Mouse (Mus musculus) forebrain, postnatal 0 days (tissue): ENCODE results near the gene Wfdc6a. TPM values are rescaled to one million over a fixed set of nuclear protein-coding genes. Genes with fewer than 3 reads are reported as not detected.
"Not testable (repeated sequence)": the region's sequence is repeated elsewhere in the genome, so short reads cannot be mapped to it uniquely, and the experiment has no call there.

Experiments used
- ATAC-seq: fragments of 200-750 bp; cut with Nextera tagmentation; 2 replicates; pipeline ENCODE4 v1.8.0; 2017; ENCODE audit warnings: mild to moderate bottlenecking, moderate library complexity
- DNase-seq: peaks from one replicate; pipeline ENCODE4 v3.0.0-alpha.2; 2015
- H3K27ac ChIP-seq: fragments of 300-500 bp; sonication (generic); 2 replicates; pipeline ENCODE4 v1.5.1; 2014; ENCODE audit warnings: low read depth, mild to moderate bottlenecking, antibody characterized with exemption, low read length, moderate library complexity, mixed read lengths
- H3K27me3 ChIP-seq: fragments of 300-500 bp; sonication (generic); 2 replicates; pipeline ENCODE4 v1.6.1; 2014; ENCODE audit warnings: mild to moderate bottlenecking, low read length, mixed read lengths; ENCODE audit not compliant: insufficient read depth
- H3K36me3 ChIP-seq: fragments of 300-500 bp; sonication (generic); 2 replicates; pipeline ENCODE4 v1.6.1; 2014; ENCODE audit warnings: mild to moderate bottlenecking, moderate library complexity; ENCODE audit not compliant: insufficient read depth
- H3K4me1 ChIP-seq: fragments of 300-500 bp; sonication (generic); 2 replicates; pipeline ENCODE4 v1.6.1; 2014; ENCODE audit warnings: antibody characterized with exemption; ENCODE audit not compliant: insufficient read depth
- H3K4me2 ChIP-seq: fragments of 300-500 bp; sonication (generic); 2 replicates; pipeline ENCODE4 v1.6.1; 2014; ENCODE audit warnings: low read depth, mild to moderate bottlenecking, moderate library complexity
- H3K4me3 ChIP-seq: fragments of 300-500 bp; sonication (generic); 2 replicates; pipeline ENCODE4 v1.5.1; 2014; ENCODE audit warnings: low read depth, low read length, mixed read lengths
- H3K9ac ChIP-seq: fragments of 300-500 bp; sonication (generic); 2 replicates; pipeline ENCODE4 v1.6.1; 2014; ENCODE audit warnings: mild to moderate bottlenecking
- H3K9me3 ChIP-seq: fragments of 300-500 bp; sonication (generic); 2 replicates; pipeline ENCODE4 v1.6.1; 2016; ENCODE audit warnings: low read length
- CTCF ChIP-seq: sonication (generic); IDR thresholded peaks from 2 replicates; pipeline ENCODE4 v1.5.1; 2016; ENCODE audit warnings: antibody characterized with exemption, control low read depth, low read depth
- WGBS: fragments of 180-500 bp; shearing (Covaris S2); extraction: QIAGEN DNeasy Blood & Tissue Kit; methylation state at CpG from one replicate; pipeline ENCODE4 v1.1.7; 2014; 5-methylcytosine and 5-hydroxymethylcytosine counted together
- polyA plus RNA-seq: library from polyadenylated mRNA; unstranded; fragments of >200 nt; fragmentation: Nextera tagmentation; extraction: Ambion mirVana; gene quantifications from 2 replicates; pipeline ENCODE4 v1.2.1, GENCODE M21; 2015
- total RNA-seq: library from RNA; depleted of rRNA; stranded (reverse); fragments of >200 nt; gene quantifications from 2 replicates; pipeline ENCODE4 v1.2.3, GENCODE M21; 2014

The Wfdc6a gene
- total and polyA plus RNA-seq, 2 experiments from 2014 or later = 0.33 TPM; not detected in 1

DNA sequence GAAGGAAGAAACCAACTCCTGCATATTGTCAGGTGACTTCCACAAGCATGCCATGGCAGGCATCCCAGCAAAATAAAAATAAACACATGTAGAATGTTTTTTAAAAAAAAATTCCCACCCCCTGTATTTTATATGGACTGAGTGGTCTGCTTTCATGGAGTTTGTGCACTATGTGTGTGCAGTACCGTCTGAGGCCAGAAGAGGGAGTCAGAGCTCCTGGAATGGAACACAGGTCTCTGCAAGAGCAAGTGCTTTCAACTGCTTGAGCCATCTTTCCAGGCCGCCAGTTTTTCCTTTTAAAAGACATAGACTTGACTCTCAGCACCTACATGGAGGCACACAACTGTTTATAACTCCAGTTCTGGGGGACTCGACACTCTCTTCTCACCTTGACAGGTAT lies 18.2 kb upstream of the Wfdc6a start:
- 95% methylated on average over 3 of the region's 3 CpGs for WGBS

DNA sequence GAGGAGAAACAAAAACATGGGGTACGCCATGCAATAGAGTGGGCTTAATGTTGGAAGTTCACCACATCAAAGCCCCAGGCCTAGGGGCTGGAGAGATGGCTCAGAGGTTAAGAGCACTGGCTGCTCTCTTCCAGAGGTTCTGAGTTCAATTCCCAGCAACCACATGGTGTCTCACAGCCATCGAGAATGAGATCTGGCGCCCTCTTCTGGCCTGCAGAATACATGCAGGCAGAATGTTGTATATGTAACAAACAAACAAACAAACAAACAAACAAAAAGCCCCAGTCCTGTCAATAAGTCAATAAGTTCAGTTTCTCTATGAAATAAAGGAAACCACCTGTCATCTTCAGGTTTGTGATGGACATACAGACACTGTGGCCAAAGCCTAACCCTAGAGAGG lies 14.9 kb upstream of the Wfdc6a start:
- Histone ChIP-seq H3K36me3 (no peaks in the 10 kb centered on the region), H3K27me3 (no peaks in the 10 kb centered on the region), H3K4me1 (no peaks in the 10 kb centered on the region), H3K9me3 (no peaks in the 10 kb centered on the region), H3K27ac (no peak overlapping the region), H3K4me2 (no peak overlapping the region), H3K4me3 (no peak overlapping the region), H3K9ac (no peak overlapping the region)
- ATAC-seq = no peak
- no peak for TF ChIP-seq CTCF
- DNase-seq = no peak
- 75% methylated on average over 3 of the region's 3 CpGs for WGBS

More for the DNA sequence above, 18.2 kb upstream of the Wfdc6a start:
- H3K4me2 ChIP-seq = no peak overlapping the region
- ATAC-seq (no peak), DNase-seq (no peak)
- no peak overlapping the region for H3K4me3 ChIP-seq
- no peak overlapping the region for H3K27ac ChIP-seq
- TF ChIP-seq CTCF = no peak
- H3K9me3 ChIP-seq = no peaks in the 10 kb centered on the region
- no peak overlapping the region for H3K9ac ChIP-seq
- no peaks in the 10 kb centered on the region for H3K4me1 ChIP-seq
- no peaks in the 10 kb centered on the region for H3K36me3 ChIP-seq
- H3K27me3 ChIP-seq = no peaks in the 10 kb centered on the region

DNA sequence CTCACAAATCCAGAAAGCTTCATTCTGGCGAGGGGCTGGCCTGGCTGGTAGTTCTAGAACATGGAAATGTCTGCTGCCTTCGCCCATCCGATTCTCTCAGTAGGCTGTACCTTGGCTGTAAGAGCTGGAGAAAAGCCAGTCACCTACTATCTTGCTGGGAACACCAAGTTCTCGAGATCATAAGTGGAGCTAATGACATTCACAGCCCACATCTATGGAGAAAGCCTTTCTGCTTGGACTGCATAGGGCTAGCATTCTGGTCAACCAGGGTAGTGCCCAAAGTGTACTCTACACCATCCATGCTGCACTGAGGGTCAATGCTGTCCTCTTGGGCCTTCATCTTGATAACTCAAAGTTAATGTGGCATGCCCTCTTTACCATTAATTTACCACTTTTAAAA lies 8.2 kb upstream of the Wfdc6a start, which contains the start of gene Eppin:
TSS of gene Eppin (minus strand) at position 101 of the 400 bp plus-strand sequence.
- Histone ChIP-seq H3K27ac (no peak within 1 kb of the TSS), H3K4me2 (no peak within 1 kb of the TSS), H3K4me1 (no peaks in the 10 kb centered on the region), H3K36me3 (no peaks in the 10 kb centered on the region), H3K9ac (no peak within 1 kb of the TSS), H3K9me3 (no peaks in the 10 kb centered on the region), H3K27me3 (no peaks in the 10 kb centered on the region), H3K4me3 (no peak within 1 kb of the TSS)
- 84% methylated on average over 4 of the region's 4 CpGs for WGBS
- DNase-seq (no peak), ATAC-seq (no peak)
- no peak for TF ChIP-seq CTCF

DNA sequence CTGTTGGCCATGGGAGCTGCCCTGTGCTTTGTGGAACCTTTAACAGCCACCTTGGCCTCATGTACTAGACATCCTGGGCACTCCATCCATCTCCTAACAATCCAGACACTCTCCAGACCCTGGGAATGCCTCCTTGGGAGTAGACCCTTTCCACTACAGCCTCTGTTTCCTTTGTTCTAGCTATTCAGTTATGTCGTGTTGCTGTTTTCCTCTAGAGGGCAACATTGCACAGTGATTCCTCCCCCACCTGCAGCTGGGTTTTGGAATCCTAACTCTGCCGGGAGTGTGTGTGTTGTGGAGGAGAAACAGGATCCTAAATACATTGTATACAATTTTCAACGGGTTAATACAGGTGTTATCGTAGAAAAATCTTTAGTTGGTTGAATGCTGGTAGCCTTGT lies 6.8 kb upstream of the Wfdc6a start:
- Histone ChIP-seq H3K4me1 (no peaks in the 10 kb centered on the region), H3K36me3 (no peaks in the 10 kb centered on the region), H3K27ac (no peak overlapping the region), H3K4me2 (no peak overlapping the region), H3K27me3 (no peaks in the 10 kb centered on the region), H3K9me3 (no peaks in the 10 kb centered on the region), H3K4me3 (no peak overlapping the region), H3K9ac (no peak overlapping the region)
- ATAC-seq = peak; percentile 80
- peak; percentile 92 for TF ChIP-seq CTCF
- 9% methylated on average over 4 of the region's 4 CpGs for WGBS
- peak; percentile 80 for DNase-seq

DNA sequence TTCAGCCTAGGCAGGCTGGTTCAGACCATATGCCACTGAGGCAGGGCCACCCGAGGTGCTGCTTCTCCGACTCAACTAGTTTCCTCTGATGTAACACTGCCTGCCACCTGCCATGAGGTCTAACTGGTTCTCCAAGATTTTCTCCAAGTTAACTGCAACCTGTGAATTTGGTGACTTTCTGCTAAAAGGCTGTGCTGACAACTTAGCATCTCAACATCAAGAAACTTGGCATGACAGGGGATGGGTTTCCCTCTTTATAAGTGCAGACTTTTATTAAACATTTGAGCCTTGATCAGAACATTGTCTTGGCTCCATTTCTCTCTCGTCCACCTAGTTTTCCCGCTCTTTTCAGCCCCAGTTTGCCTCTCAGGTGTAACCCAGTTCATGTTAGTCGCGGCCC lies 11.9 kb downstream of the Wfdc6a start, which contains the start of gene Spint3:
TSS of gene Spint3 (minus strand) at position 101 of the 400 bp plus-strand sequence.
- not testable (repeated sequence) for H3K9me3 ChIP-seq, DNase-seq, ATAC-seq, H3K36me3 ChIP-seq, H3K9ac ChIP-seq, H3K4me3 ChIP-seq, H3K27ac ChIP-seq, H3K4me1 ChIP-seq, H3K27me3 ChIP-seq, H3K4me2 ChIP-seq
- 88% methylated on average over 6 of the region's 6 CpGs for WGBS

DNA sequence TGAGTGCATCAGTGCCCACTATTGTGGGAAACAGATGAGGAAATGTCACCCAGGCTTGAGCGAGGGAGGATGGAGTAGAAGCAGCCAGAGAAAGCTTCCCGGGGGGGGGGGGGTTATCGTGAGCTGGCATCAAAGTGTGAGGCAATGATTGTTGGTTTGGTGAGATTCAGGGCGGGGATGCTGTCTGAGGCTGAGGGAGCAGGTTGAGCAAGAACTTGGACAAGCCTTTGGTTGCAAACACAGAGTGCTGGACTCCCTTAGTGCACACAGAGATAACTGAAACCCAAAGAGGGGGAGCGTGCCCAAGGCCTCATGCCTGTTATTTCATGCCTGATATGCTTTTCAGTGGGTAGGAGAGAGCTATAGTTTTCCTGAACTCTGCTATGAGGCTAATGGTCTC lies 17.8 kb downstream of the Wfdc6a start:
- WGBS = 97% methylated on average over 5 of the region's 5 CpGs

DNA sequence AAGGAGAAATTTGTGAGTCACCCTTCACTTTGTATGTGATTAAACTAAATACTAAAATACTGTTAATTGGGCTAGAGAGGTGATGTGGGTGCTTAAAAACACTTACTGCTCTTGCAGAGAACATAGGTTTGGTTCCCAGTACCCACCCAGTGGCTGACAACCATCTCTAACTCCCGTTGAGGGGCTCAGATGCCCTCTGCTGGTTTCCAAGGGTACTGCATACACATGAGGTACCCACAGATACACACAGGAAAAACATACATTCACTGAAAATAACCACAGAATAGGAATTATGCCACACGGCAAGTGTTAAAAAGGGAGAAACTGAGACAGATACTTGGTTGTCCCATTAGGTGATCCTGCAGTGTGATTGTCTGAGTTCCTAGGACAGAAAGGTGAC lies 18.2 kb downstream of the Wfdc6a start:
- no peak overlapping the region for H3K9ac ChIP-seq
- H3K27me3 ChIP-seq = peaks cover 6% of the 10 kb centered on the region; the same call in 1 of the 2 replicates
- peak; percentile 17; the same call in 1 of the 2 replicates for TF ChIP-seq CTCF
- H3K27ac ChIP-seq = no peak overlapping the region
- 88% methylated on average over 2 of the region's 2 CpGs for WGBS
- no peaks in the 10 kb centered on the region for H3K9me3 ChIP-seq
- DNase-seq (no peak), ATAC-seq (no peak)
- no peak overlapping the region for H3K4me2 ChIP-seq
- no peaks in the 10 kb centered on the region for H3K36me3 ChIP-seq
- H3K4me3 ChIP-seq = no peak overlapping the region
- peaks cover 7% of the 10 kb centered on the region for H3K4me1 ChIP-seq

More for the DNA sequence above, 17.8 kb downstream of the Wfdc6a start:
- no peak overlapping the region for H3K4me3 ChIP-seq
- no peak overlapping the region for H3K9ac ChIP-seq
- peaks cover 6% of the 10 kb centered on the region; the same call in 1 of the 2 replicates for H3K27me3 ChIP-seq
- H3K4me2 ChIP-seq = no peak overlapping the region
- no peaks in the 10 kb centered on the region for H3K9me3 ChIP-seq
- peaks cover 7% of the 10 kb centered on the region for H3K4me1 ChIP-seq
- no peaks in the 10 kb centered on the region for H3K36me3 ChIP-seq
- DNase-seq = no peak
- no peak for TF ChIP-seq CTCF
- H3K27ac ChIP-seq = no peak overlapping the region
- no peak for ATAC-seq

DNA sequence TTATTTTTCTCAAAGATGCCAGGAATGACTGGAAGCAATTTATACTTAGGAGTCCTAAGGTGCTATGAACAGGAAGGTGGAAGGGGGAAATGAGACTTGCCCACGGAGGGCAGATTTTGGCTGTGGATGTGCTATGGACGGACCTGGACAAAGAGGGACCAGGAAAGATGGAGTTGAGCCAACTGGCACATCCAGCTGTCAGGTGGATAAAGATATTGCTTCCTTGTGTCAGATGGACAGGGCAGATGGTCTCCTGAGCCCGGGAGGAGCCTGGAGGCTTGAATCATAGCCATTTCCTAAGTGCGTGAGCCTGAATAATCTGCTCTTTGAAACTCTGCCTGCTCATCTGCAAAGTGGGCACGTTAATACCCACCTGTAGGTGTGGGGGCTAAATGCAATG lies 20.9 kb downstream of the Wfdc6a start:
- H3K4me2 ChIP-seq = no peak overlapping the region
- no peak overlapping the region for H3K4me3 ChIP-seq
- no peak for DNase-seq

More for the DNA sequence above, 20.9 kb downstream of the Wfdc6a start:
- H3K4me1 ChIP-seq = peaks cover 7% of the 10 kb centered on the region
- no peaks in the 10 kb centered on the region for H3K9me3 ChIP-seq
- no peak overlapping the region for H3K27ac ChIP-seq
- no peak for TF ChIP-seq CTCF
- peaks cover 6% of the 10 kb centered on the region; the same call in 1 of the 2 replicates for H3K27me3 ChIP-seq
- H3K36me3 ChIP-seq = no peaks in the 10 kb centered on the region
- 53% methylated on average over 5 of the region's 5 CpGs for WGBS
- ATAC-seq = no peak
- H3K9ac ChIP-seq = no peak overlapping the region
